Mouse (Mus musculus) MEL (cell line): ENCODE data around the gene Smtnl2.

Source experiments
- CTCF ChIP-seq, 3 experiments: IDR thresholded peaks in 2 of 3; conservative IDR thresholded peaks in 1 of 3; 2 replicates each; pipeline ENCODE4 v1.5.1; 2011 to 2012; ENCODE audit warnings: low read length in 3 of 3, low read depth in 2 of 3, mild to moderate bottlenecking in 2 of 3, improper control_type of control experiment in 1 of 3, inconsistent platforms in 1 of 3, mixed read lengths in 1 of 3, moderate library complexity in 1 of 3; ENCODE audit not compliant: control insufficient read depth in 1 of 3, insufficient read depth in 1 of 3, poor library complexity in 1 of 3, severe bottlenecking in 1 of 3
- E2F4 ChIP-seq: IDR thresholded peaks from 2 replicates; pipeline ENCODE4 v1.6.1; 2011; ENCODE audit warnings: low read depth, low read length, improper control_type of control experiment, borderline replicate concordance
- EP300 ChIP-seq, 2 experiments: IDR thresholded peaks; 2 replicates each; pipeline ENCODE4 v1.6.1; 2011; ENCODE audit warnings: improper control_type of control experiment in 2 of 2, low read length in 2 of 2, low read depth in 1 of 2, mild to moderate bottlenecking in 1 of 2
- POLR2A ChIP-seq, 2 experiments: IDR thresholded peaks; 2 replicates each; pipeline ENCODE4 v1.6.1; 2011 to 2012; ENCODE audit warnings: low read length in 2 of 2, mild to moderate bottlenecking in 2 of 2, control low read depth in 1 of 2, improper control_type of control experiment in 1 of 2, low read depth in 1 of 2, moderate library complexity in 1 of 2; ENCODE audit not compliant: control insufficient read depth in 1 of 2, insufficient read depth in 1 of 2, poor library complexity in 1 of 2
- RCOR1 ChIP-seq: IDR thresholded peaks from 2 replicates; pipeline ENCODE4 v1.6.1; 2012; ENCODE audit warnings: low read depth, mild to moderate bottlenecking, inconsistent platforms, low read length, improper control_type of control experiment
- TAL1 ChIP-seq: IDR thresholded peaks from 2 replicates; pipeline ENCODE4 v1.6.1; 2012; ENCODE audit warnings: mild to moderate bottlenecking, inconsistent platforms, low read length, moderate library complexity, mixed read lengths
- TCF12 ChIP-seq: IDR thresholded peaks from 2 replicates; pipeline ENCODE4 v1.6.1; 2014; ENCODE audit warnings: low read depth, mild to moderate bottlenecking, inconsistent platforms, low read length, improper control_type of control experiment, moderate library complexity

DNA sequence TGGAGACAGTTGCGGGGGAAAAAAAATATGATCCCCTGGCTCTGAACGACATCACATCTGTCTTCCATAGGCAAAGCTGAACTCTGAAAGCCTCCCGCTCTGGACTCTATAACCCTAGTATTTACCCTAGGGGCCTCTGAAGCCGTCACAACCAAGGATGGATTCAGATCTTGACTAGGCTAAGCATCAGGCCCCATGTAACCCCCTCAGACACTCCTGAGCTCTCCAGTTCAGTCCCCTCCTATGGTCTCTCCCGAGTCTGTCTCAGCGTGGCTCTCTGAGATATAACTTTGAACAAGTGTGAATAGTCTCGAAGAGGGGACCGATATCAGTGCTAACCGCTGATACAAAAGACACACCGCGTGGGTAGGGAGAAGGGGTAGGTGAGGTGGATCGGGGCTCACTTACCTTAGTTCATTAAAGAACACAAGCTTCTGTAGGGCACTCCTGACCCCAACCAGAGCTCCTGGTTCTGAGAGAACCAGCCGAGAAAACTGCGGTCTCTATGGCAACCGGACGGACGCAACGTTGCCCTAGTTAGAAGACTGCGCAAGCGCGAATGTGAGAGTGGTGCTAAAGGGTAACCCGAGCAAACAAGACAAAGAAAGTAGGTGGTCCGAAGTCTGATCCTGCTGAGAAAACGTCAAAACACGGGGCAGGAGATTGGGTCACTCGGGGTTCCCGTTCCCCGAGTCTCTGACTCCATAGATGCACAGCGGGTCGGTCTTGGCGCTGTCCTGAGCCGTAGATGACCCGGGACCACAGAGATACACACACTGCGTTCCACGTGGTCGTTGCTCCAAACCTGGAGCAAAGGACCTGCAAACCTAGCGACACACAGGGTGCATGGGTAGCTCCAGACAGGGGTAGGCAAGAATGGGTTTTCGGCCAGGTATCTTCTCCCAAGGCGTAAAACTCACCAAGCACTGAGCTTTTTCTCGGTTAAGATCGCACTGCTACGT, 49.8 kb downstream of the Smtnl2 start:
- TF ChIP-seq EP300 (IDR thresholded peaks at IDR 0.05; ENCODE audit: low read depth in 1 of 2, low read length in 2 of 2) (no peak), E2F4 (no peak), CTCF (IDR thresholded peaks at IDR 0.05 in 2 of 3, conservative IDR thresholded peaks at IDR 0.05 in 1 of 3; ENCODE audit: control insufficient read depth in 1 of 3, insufficient read depth in 1 of 3, low read depth in 2 of 3, low read length in 3 of 3, poor library complexity in 1 of 3, severe bottlenecking in 1 of 3) (no peak), POLR2A (IDR thresholded peaks at IDR 0.05; ENCODE audit: control insufficient read depth in 1 of 2, insufficient read depth in 1 of 2, low read depth in 1 of 2, low read length in 2 of 2, poor library complexity in 1 of 2) (no peak), TAL1 (no peak), RCOR1 (no peak), TCF12 (no peak)
